8 mouse cellular contexts compared by ENCODE assay signal in the genomic region with DNA sequence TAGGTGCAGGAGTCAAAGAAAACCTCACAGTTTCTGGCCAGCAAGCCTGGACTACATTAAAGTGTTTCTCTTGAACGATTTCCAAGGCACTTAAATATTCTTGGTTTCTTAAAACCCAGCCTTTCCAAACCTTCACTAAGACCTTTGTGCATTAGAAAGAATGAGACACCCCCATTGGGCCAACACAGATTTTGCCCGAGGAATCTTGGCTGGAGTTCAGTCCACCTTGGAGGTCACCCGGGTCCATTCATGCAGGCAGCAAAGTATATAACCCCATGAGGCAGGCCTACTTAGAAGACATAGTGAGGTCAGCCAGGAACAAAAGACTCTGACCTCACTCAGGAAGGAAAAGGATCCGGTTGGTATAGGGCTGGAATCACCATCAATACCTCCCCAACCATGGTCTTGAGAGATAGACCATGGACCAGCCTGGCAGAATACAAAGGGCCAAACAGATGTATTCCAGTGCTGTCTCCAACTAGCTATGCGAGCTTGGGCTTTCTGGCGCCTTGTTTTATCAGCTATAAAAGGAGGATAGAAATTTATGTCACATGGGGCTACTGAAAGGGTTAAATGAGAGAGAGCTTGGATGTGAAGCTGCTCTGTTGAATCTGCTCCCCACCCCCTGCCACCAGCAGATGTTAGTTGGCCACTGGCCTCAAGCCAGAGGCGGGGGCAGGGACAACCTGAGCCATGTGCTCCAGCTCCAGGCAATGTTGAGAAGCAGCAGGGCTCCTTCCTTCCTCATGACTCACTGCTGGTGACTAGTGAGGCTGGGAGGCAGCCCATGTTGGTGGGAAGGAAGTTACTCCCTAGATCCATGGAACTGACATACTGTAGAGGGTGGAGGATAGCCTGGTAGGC.
A peak's percentile ranks its signal among the peaks of the same experiment; 100 is the strongest.
DNase-seq lines count a peak whose midpoint lies in the region; ATAC-seq lines count a peak whose summit lies in the region.

No protein-coding gene starts in this region.

- H3K4me3 ChIP-seq in limb, embryonic 13.5 days, result no peak overlapping the region

- peak overlapping the region; percentile 69; the same call in 1 of the 2 replicates for H3K27ac ChIP-seq in limb, embryonic 13.5 days

- no peak overlapping the region for H3K9ac ChIP-seq in limb, embryonic 13.5 days

- no peaks in the 10 kb centered on the region for H3K36me3 ChIP-seq in limb, embryonic 13.5 days

- peak; percentile 88 for ATAC-seq in limb, embryonic 13.5 days (ENCODE audit: low FRiP score, low read depth)
- ATAC-seq in inflammation-experienced regulatory T-cells, adult 6 months, result no peak

- peak overlapping the region; percentile 30; the same call in 1 of the 2 replicates for H3K4me2 ChIP-seq in limb, embryonic 13.5 days (replicated peaks)

- peak; percentile 44 for DNase-seq in urinary bladder, postnatal 14 days (ENCODE audit: low spot score)
- DNase-seq in urinary bladder, adult 2 months (ENCODE audit: low spot score), result no peak
- peak; percentile 64 to 73 for DNase-seq in cerebellum, postnatal 36 days
- peak; percentile 20 for DNase-seq in heart, adult 8-10 months (ENCODE audit: low spot score)
- peak; percentile 77 for DNase-seq in kidney, postnatal 10 days
- no peak for DNase-seq in c-Kit-positive CD71-positive TER-119-positive erythroid progenitor cells, embryonic 14.5 days (ENCODE audit: low spot score)

- peaks cover 34% of the 10 kb centered on the region for H3K4me1 ChIP-seq in limb, embryonic 13.5 days

- H3K27me3 ChIP-seq in limb, embryonic 13.5 days, result no peaks in the 10 kb centered on the region

- 28% methylated on average over 7 of the region's 7 CpGs for WGBS in limb, embryonic 13.5 days

- H3K9me3 ChIP-seq in limb, embryonic 13.5 days, result no peaks in the 10 kb centered on the region

Comparison
In these comparisons a context has a peak if more than half of its experiments do, and no peak if none do; other contexts are left out.
1. DNase-seq: peak in urinary bladder, postnatal 14 days (single experiment), cerebellum, postnatal 36 days (2 of 2), heart, adult 8-10 months (single experiment) and kidney, postnatal 10 days (single experiment); none in urinary bladder, adult 2 months (single experiment) and c-Kit-positive CD71-positive TER-119-positive erythroid progenitor cells, embryonic 14.5 days (single experiment).